Mouse (Mus musculus) kidney, postnatal 14 days (tissue): ENCODE measurements at regions not wholly inside any gene's neighbourhood (a gene's known extent, or its start where the extent isn't known, plus 50 kb on each side); places are given as distances from the start of the nearest gene placed in this dataset.

Experiments
- DNase-seq: peaks from one replicate; pipeline ENCODE4 v3.0.0; 2022; ENCODE audit warnings: mixed read lengths

- no peak for DNase-seq
Observed at GRCm38 (mm10) chr17:70942478-70942877, 60.0 kb upstream of the Myom1 start.

DNA sequence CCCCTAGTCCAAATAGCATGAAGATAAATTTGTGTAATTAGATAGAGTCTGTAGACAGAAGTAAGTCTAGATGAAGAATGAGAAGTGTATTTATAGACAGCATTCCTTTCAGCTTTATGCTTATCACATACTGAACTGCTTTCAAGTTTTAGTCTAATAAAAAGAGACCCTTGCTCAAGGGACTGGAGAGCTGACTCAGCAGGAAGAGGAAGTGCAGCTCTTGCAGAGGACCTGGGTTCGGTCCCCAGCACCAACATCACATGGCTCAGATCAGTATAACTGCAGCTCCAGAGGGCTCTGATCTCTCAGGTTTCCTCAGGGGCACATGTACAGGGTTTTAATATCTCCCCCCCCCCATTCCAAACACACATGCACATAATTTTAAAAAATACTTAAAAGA is 68.2 kb upstream of the Myom1 start:
- DNase-seq, result no peak

DNA sequence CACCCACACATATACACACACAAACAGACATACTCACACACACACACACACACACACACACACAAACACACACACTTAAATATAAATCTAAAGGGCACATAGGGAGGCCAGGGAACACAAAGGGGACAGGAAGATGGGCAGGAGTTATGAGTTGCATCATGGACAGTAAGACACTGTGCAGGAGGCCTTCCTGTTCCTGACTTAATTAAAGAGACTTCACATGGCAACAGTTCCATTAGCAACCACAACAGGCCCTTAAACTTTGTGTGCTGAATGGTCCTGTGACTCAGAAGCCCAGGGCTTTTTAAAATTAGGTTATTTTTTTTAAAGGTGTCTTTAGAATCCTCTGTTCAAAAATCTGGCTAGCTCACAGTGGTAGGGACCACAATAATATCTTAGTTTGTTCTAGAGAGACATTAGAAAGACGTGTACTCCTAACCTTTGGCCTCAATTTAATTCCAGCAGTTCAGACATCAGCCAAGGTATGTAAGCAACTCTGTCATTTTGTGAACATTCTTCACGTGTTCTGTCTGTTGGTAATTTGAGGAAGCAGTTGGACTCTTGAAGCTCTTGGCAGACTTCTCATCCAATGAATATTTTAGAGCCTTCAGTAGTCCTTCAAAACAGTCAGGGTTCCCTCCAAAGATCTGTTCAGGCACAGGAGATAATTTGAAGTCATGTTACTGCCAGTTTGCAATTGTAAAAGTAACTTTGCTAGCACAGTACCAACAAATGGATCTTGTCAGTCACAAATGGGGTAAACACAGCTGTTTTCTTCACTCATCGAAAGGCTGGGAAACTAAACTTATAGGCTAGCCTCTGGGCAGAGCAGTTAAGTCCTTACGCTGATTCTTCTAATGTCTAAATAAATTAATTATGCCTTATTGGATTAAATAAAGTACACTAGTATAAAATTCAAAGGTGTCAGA is 69.0 kb upstream of the Myom1 start:
- no peak for DNase-seq

DNA sequence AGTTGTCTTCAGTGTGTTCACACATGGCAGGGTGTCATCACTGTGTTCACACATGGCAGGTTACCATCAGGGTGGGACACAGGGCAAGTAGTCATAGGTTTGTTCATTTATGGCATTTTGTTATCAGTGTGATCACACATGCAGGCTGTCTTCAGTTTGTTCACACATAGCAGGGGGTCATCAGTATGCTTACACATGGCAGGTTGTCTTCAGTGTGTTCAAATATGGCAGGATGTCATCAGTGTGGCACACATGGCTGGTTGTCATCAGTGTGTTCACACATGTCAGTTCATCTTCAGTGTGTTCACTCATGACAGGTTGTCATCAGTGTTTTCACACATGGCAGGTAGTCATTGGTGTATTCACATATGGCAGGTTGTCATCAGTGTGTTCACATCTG is 69.9 kb upstream of the Myom1 start:
- no peak for DNase-seq

GRCm38 (mm10) chr17:70930600-70930999 is 71.8 kb upstream of the Myom1 start:
- DNase-seq, result no peak

DNA sequence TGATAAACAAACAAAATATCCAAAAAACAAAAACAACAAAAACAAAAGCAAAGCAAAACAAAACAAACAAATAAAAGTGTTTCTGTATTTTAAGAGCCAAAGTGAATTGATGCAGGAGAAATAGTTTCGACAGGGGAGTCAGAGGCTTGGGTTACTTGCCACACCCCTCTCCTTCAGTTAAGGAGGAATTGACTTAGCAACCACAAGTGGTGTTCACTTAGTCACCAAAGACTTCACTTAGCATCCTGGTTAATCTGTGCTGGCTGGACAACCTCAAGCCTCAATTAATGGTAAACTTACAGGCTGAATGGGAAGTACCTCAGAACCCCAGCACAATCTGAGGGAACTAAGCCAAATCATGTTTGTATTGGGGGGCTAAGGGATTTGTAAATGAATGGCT is 72.9 kb upstream of the Myom1 start:
- no peak for DNase-seq

DNA sequence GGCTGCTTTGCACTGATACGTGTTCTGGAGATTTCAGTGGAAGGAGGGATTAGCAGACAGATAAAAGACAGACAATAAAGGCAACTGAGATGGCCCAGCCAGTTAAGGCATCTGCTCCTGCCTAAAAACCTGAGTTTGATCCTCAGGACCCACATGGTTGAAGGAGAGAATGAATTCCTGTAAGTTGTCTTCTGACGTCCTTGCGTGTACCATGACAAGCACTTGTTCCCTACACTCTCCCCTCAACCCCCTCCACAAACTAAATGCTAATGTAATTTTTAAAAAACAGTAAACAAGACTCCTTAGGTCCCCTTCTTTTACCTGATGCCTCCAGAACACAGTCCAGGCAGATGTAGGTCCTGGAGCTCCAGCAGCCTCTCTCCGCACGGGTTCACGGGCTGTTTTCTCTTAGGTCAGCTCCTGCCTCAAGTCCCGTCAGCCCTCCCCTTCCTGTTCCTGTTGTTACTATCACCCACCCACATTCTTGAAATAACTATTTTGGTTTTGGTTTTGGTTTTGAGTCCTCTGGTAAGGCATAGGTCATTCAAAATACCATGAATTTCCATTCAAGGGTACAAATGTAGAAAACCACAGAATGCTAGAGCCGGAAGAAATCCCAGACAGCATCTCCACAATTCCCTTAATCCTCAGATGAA is 71.3 kb upstream of the Tgif1 start:
- peak; percentile 5 for DNase-seq

DNA sequence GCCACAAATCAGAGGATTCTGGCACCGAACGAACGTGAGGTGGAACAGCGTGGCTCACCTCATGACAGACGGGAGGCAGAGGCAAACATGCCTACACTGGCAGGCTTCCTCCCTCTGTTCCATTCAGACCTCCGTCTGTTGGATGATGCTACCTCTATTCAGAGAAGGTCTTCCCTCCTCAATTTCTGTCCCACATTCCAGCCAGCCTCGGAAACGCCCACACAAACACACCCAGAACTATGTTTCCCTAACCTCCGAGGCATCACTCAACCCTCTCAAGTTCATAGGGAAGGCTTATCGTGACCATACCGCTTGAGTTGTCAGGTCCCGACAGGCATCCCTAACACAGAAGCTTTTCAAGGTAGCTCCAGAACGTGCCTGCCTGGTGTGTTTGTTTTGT is 68.3 kb upstream of the Tgif1 start:
- no peak for DNase-seq

DNA sequence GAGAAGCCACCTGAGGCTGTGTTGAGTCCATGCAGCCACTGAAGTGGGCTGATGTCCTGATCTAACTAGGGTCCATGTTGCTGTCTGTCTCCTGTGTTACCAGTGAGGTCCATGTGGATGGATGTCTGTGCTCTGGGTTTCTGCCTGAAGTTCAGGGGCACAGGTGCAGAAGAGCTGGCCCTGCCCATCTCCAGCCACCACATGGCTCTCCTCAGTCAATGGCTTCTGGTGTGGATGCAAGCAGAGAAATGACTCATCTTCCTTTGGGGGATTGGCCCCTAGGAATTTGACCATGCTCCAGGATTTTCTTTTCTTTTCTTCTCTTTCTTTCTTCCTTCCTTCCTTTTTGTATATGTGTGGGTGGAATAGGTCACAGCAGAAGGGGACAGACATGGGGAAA is 66.8 kb upstream of the Tgif1 start:
- DNase-seq, result no peak

- no peak for DNase-seq
Observed at GRCm38 (mm10) chr17:70917183-70917935, 64.0 kb upstream of the Tgif1 start.

DNA sequence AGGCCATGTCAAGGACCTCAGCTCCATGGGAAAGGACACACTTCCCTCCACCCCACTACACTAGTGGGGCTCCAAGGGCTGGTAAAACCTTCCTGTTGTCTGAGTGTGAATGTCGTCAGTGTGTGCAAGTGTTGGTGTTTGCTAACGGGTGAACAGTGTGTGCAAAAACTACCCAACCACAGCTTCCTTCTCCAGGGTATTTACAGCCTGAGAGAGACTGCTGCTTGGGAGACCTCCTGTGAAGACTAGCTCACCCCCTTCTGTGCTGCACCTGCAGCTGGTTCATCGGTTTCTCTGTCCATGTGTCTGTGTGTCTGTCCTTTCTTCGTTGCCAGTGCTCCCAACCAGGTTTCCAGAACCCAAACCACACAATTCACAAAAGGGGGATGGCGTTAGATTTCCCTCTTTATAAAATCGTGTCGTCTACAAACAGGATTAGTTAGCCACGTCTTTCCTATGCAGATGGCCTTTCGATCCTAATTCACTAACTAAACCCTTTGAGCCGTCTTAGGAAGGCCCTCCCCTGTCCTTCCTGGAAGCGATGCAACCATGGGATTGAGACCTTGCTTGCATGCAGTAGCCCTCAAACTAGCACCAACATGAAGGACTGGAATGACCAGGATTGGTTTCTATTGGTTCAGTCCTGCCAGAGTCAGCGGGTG is 62.9 kb upstream of the Tgif1 start:
- DNase-seq, result no peak

DNA sequence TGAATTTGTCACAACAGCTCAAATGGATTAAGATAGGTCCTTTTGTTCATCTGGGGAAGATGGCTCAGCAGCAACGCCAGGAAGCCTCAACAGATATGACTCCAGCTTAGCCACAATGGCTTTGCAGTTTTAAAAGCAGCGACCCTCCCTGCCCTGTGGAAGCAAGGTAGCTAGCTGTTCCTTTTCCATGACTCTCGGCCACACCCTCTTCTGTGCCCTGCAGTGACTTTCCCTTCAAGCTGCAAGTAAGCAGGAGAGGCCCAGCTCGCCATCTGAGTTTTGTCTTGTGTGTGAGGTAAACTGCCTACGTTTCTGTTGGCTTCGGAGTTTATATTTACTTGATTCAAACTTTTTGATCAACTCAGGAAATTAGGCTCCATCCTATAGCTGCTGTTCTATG is 62.1 kb upstream of the Tgif1 start:
- DNase-seq, result no peak

- no peak for DNase-seq
Observed at GRCm38 (mm10) chr17:70910238-70910637, 56.9 kb upstream of the Tgif1 start.

GRCm38 (mm10) chr17:70909573-70909972 is 56.2 kb upstream of the Tgif1 start:
- no peak for DNase-seq

DNA sequence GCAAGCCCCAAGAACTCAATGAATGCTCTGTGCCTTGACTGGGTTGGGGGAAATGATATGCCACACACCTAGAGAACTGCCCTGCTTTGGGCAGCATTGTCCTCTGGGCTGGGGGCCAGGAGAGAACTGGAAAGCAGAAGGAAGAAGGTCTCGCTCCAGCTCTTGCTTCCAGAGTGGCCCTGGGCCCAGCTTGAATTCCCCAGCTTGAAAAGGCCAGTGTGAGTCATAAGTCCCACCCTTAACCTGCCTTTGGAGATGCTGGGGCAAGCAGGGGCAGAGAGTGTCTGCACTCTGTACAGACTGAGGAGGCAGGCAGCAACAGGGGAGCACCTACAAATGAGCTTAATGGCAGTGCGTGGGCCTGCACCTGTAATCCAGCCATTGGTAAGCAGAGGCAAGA is 55.0 kb upstream of the Tgif1 start:
- DNase-seq, result no peak
